Mouse (Mus musculus) limb, embryonic 14.5 days (tissue): ENCODE results near the gene Sertad2. TPM values are rescaled to one million over a fixed set of nuclear protein-coding genes. Genes with fewer than 3 reads are reported as not detected.

Experiments
- ATAC-seq: fragments of 200-750 bp; cut with Nextera tagmentation; 2 replicates; pipeline ENCODE4 v1.8.0; 2017; ENCODE audit warnings: low read depth, moderate number of reproducible peaks, moderate TSS enrichment; ENCODE audit not compliant: low FRiP score
- DNase-seq: peaks from one replicate; pipeline ENCODE4 v3.0.0-alpha.2; 2015; ENCODE audit warnings: low spot score
- H3K27ac ChIP-seq: fragments of 300-500 bp; sonication (generic); replicated peaks from 2 replicates; pipeline ENCODE4 v1.5.1; 2014; ENCODE audit warnings: low read depth, mild to moderate bottlenecking, low read length, moderate library complexity, mixed read lengths
- H3K27me3 ChIP-seq: fragments of 300-500 bp; sonication (generic); 2 replicates; pipeline ENCODE4 v1.6.1; 2014; ENCODE audit warnings: low read length, mixed read lengths; ENCODE audit not compliant: control insufficient read depth, insufficient read depth
- H3K36me3 ChIP-seq: fragments of 300-500 bp; sonication (generic); 2 replicates; pipeline ENCODE4 v1.6.1; 2014; ENCODE audit warnings: mild to moderate bottlenecking, low read length, moderate library complexity, mixed read lengths; ENCODE audit not compliant: control insufficient read depth, insufficient read depth
- H3K4me1 ChIP-seq: fragments of 300-500 bp; sonication (generic); 2 replicates; pipeline ENCODE4 v1.6.1; 2014; ENCODE audit warnings: antibody characterized with exemption, low read length, mixed read lengths; ENCODE audit not compliant: control insufficient read depth, insufficient read depth
- H3K4me2 ChIP-seq: fragments of 300-500 bp; sonication (generic); replicated peaks from 2 replicates; pipeline ENCODE4 v1.6.1; 2014; ENCODE audit warnings: low read depth, mild to moderate bottlenecking, low read length, moderate library complexity; ENCODE audit not compliant: severe bottlenecking
- H3K4me3 ChIP-seq: fragments of 300-500 bp; sonication (generic); replicated peaks from 2 replicates; pipeline ENCODE4 v1.5.1; 2014; ENCODE audit warnings: low read length
- H3K9ac ChIP-seq: fragments of 300-500 bp; sonication (generic); 2 replicates; pipeline ENCODE4 v1.6.1; 2014; ENCODE audit warnings: mild to moderate bottlenecking, low read depth, low read length, moderate library complexity; ENCODE audit not compliant: severe bottlenecking
- H3K9me3 ChIP-seq: fragments of 300-500 bp; sonication (generic); 2 replicates; pipeline ENCODE4 v1.6.1; 2016; ENCODE audit warnings: low read length; ENCODE audit not compliant: control insufficient read depth
- POLR2A ChIP-seq: fragments of 200-500 bp; IDR thresholded peaks from 2 replicates; pipeline ENCODE4 v1.8.0; 2012; ENCODE audit warnings: inconsistent platforms, mild to moderate bottlenecking, moderate library complexity, borderline replicate concordance; ENCODE audit not compliant: insufficient read depth, insufficient read length; ENCODE audit errors: extremely low read depth
- WGBS: fragments of 180-500 bp; shearing (Covaris S2); extraction: QIAGEN DNeasy Blood & Tissue Kit; methylation state at CpG from one replicate; pipeline ENCODE4 v1.1.7; 2014; 5-methylcytosine and 5-hydroxymethylcytosine counted together
- polyA plus RNA-seq, 2 experiments: library from polyadenylated mRNA; depleted of rRNA in 1 of 2; stranded (reverse) in 1 of 2; unstranded in 1 of 2; fragments of >200 nt; fragmentation: Nextera tagmentation in 1 of 2; extraction: Ambion mirVana in 1 of 2; gene quantifications; 2 replicates each; pipeline versions ENCODE4 v1.2.1 to v1.2.3; 2012 to 2014

Sertad2 gene
- polyA plus RNA-seq, 2 experiments: 21.1 to 40.1 TPM

DNA sequence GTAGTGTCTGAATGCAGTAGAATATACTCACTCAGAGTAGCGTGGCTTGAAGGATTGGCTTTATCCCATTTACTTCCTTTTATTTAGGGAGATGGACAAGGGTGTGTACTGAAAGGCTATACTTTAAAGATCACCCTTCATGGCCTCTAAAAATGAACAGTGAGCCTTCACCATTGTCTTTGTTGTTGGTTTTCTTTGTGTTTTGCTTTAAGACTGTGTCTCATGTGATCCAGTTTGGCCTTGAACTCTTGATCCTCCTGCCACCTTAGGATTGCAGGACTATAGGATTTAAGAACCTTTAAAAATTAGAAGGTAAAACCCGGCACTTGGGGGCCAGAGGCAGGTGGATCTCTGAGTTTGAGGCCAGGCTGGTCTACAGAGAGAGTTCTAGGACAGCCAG lies 6.4 kb downstream of the Sertad2 start:
- no peak for DNase-seq
- no peaks in the 10 kb centered on the region for H3K27me3 ChIP-seq
- no peaks in the 10 kb centered on the region for H3K9me3 ChIP-seq
- H3K36me3 ChIP-seq: no peaks in the 10 kb centered on the region
- no peak overlapping the region for H3K9ac ChIP-seq
- no peak for TF ChIP-seq POLR2A
- H3K4me2 ChIP-seq: no peak overlapping the region
- no peak for ATAC-seq
- no peak overlapping the region for H3K4me3 ChIP-seq
- no peak overlapping the region for H3K27ac ChIP-seq
- 90% methylated on average over 2 of the region's 2 CpGs for WGBS
- H3K4me1 ChIP-seq: peaks cover 9% of the 10 kb centered on the region

DNA sequence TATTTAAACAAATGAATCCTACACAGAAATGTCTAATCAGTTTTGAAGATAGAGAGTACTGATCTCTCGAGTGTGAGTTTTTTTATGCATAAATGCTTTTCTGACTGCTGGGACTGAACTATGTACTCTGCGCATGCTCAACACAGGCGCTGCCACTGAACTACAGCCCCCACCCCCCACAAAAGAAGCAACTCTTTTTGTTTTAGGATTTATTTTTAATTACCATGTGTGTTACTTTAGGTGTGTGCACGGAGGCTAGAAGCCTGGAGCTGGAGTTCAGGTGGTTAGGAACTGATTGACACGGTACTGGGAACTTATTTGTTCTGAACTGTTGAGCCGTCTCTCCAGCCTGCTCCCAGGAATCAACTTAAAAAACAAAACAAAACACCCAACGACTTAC lies 7.1 kb downstream of the Sertad2 start:
- DNase-seq (no peak), ATAC-seq (no peak)
- no peaks in the 10 kb centered on the region for H3K36me3 ChIP-seq
- 75% methylated on average over 7 of the region's 7 CpGs for WGBS
- no peak overlapping the region for H3K9ac ChIP-seq
- H3K27ac ChIP-seq: no peak overlapping the region
- H3K27me3 ChIP-seq: no peaks in the 10 kb centered on the region
- no peak overlapping the region for H3K4me3 ChIP-seq
- no peaks in the 10 kb centered on the region for H3K9me3 ChIP-seq
- no peak for TF ChIP-seq POLR2A
- H3K4me2 ChIP-seq: no peak overlapping the region
- peaks cover 5% of the 10 kb centered on the region for H3K4me1 ChIP-seq

DNA sequence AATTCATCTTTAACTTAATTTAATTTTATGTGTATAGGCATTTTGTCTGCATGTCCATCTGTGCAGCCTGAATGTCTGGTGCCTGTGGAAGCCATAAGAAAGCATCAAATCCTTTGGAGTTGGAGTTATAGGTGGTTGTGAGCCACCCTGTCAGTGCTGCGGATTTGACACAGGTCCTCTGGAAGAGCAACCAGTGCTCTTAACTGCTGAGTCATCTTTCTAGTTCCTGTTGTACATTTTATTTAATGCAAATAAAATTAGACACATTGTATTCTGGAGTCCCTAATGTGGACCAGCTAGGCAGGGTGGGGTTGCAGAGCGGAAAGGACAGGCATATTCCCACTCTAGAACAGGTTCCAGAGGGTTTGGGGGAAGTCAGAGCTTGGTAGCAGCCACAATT lies 9.0 kb downstream of the Sertad2 start:
- H3K27me3 ChIP-seq: no peaks in the 10 kb centered on the region
- TF ChIP-seq POLR2A: no peak
- H3K9me3 ChIP-seq: no peaks in the 10 kb centered on the region
- H3K27ac ChIP-seq: no peak overlapping the region
- no peaks in the 10 kb centered on the region for H3K36me3 ChIP-seq
- ATAC-seq (no peak), DNase-seq (no peak)
- no peak overlapping the region for H3K4me3 ChIP-seq
- 93% methylated on average over 2 of the region's 2 CpGs for WGBS
- no peak overlapping the region for H3K9ac ChIP-seq
- H3K4me1 ChIP-seq: peaks cover 5% of the 10 kb centered on the region
- H3K4me2 ChIP-seq: no peak overlapping the region

DNA sequence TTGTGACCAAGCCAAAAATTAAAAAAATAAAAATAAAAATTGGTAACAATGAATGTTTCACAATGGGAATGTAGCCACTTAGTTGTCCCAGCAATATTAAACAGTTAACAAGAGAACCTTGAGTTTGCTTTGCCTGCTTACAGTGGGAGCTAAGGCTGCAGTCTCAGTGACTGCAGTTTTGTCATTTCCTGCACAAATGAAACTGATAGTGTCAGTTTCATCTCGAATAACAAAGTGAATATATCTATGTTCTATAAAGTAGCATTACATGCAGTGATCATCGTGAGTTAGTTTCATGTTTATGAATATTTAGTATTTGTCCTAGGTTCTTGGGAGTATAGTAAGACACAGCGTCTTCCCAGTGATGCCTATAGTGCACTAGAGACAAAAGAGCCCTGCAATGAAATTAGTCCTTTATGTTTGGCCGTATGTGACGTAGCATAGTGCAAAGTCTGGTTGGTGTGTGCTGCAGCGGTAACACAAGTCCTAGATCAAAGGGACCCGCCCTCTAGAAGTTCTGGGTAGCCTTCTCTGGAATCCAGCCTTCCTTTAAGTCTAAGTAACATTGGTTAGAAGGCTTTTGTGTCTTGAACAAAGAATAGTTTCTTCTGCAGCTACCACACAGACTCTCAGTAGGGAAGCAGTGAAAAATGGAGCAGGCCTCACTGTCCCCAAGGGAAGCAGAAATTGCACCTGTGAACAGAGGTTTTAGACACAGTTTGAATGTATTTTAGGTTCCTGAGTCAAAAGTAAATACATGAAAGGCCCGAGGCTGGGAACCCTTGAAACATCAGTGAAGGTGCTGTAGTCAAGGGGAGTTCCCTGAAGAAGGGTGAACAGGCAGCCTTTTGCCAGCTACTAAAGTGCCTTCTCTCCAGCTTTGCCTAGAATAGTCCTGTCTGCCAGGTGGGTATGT lies 10.0 kb downstream of the Sertad2 start:
- no peak for DNase-seq
- no peak for TF ChIP-seq POLR2A
- no peaks in the 10 kb centered on the region for H3K27me3 ChIP-seq
- H3K9ac ChIP-seq: no peak overlapping the region
- H3K4me2 ChIP-seq: no peak overlapping the region
- no peak for ATAC-seq
- H3K4me3 ChIP-seq: no peak overlapping the region
- peaks cover 5% of the 10 kb centered on the region for H3K4me1 ChIP-seq
- no peaks in the 10 kb centered on the region for H3K36me3 ChIP-seq
- 73% methylated on average over 8 of the region's 8 CpGs for WGBS
- H3K27ac ChIP-seq: no peak overlapping the region
- no peaks in the 10 kb centered on the region for H3K9me3 ChIP-seq

DNA sequence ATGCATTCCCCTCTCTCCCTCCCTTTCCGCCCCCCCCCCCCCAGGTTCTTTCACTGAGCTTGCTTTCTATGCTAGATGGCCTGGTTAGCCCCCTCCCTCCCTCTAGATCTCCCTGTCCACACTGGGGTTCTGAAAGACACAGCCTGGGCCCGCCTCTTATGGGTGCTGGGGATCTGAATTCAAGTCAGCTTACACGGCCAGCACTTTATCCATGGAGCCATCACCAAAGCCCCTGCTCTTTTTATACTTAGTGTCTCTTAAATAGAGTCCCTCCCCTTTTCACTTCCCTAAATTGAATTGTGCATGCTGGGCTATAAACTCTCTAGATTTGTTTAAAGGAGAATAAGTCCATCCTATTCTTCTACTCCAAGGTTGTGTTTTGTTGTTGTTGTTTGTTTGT lies 12.6 kb downstream of the Sertad2 start:
- ATAC-seq (no peak), DNase-seq (no peak)
- Histone ChIP-seq H3K4me1 (peaks cover 30% of the 10 kb centered on the region), H3K27me3 (no peaks in the 10 kb centered on the region), H3K9ac (no peak overlapping the region), H3K36me3 (no peaks in the 10 kb centered on the region), H3K27ac (no peak overlapping the region), H3K9me3 (no peaks in the 10 kb centered on the region), H3K4me2 (no peak overlapping the region), H3K4me3 (no peak overlapping the region)
- 83% methylated on average over 2 of the region's 3 CpGs for WGBS
- TF ChIP-seq POLR2A: no peak
